Mouse (Mus musculus) lung, postnatal 0 days (tissue): ENCODE results near the gene Tpcn2. TPM values are rescaled to one million over a fixed set of nuclear protein-coding genes. Genes with fewer than 3 reads are reported as not detected.
A peak's percentile ranks its signal among the peaks of the same experiment; 100 is the strongest.

Experiments used
- ATAC-seq: fragments of 200-750 bp; cut with Nextera tagmentation; 2 replicates; pipeline ENCODE4 v1.8.0; 2017; ENCODE audit warnings: moderate library complexity
- DNase-seq: peaks from one replicate; pipeline ENCODE4 v3.0.0-alpha.2; 2016; ENCODE audit warnings: low spot score
- H3K27ac ChIP-seq: fragments of 300-500 bp; sonication (generic); 2 replicates; pipeline ENCODE4 v1.5.1; 2014; ENCODE audit warnings: antibody characterized with exemption, mild to moderate bottlenecking, low read length, mixed read lengths
- H3K27me3 ChIP-seq: fragments of 300-500 bp; sonication (generic); replicated peaks from 2 replicates; pipeline ENCODE4 v1.6.1; 2014; ENCODE audit warnings: low read length, mixed read lengths; ENCODE audit not compliant: insufficient read depth
- H3K36me3 ChIP-seq: fragments of 300-500 bp; sonication (generic); 2 replicates; pipeline ENCODE4 v1.6.1; 2014; ENCODE audit warnings: low read length, mixed read lengths; ENCODE audit not compliant: insufficient read depth
- H3K4me1 ChIP-seq: fragments of 300-500 bp; sonication (generic); 2 replicates; pipeline ENCODE4 v1.6.1; 2014; ENCODE audit warnings: antibody characterized with exemption, low read depth, low read length, mixed read lengths; ENCODE audit not compliant: insufficient read depth
- H3K4me2 ChIP-seq: fragments of 300-500 bp; sonication (generic); replicated peaks from 2 replicates; pipeline ENCODE4 v1.6.1; 2014; ENCODE audit warnings: low read depth, mild to moderate bottlenecking, low read length, moderate library complexity, mixed read lengths
- H3K4me3 ChIP-seq: fragments of 300-500 bp; sonication (generic); 2 replicates; pipeline ENCODE4 v1.5.1; 2014; ENCODE audit warnings: low read depth, low read length
- H3K9ac ChIP-seq: fragments of 300-500 bp; sonication (generic); replicated peaks from 2 replicates; pipeline ENCODE4 v1.6.1; 2014; ENCODE audit warnings: low read depth, mild to moderate bottlenecking
- H3K9me3 ChIP-seq: fragments of 300-500 bp; sonication (generic); 2 replicates; pipeline ENCODE4 v1.6.1; 2016; ENCODE audit warnings: low read length, mixed read lengths
- CTCF ChIP-seq: IDR thresholded peaks from 2 replicates; pipeline ENCODE4 v1.5.1; 2016; ENCODE audit warnings: antibody characterized with exemption, mild to moderate bottlenecking
- EP300 ChIP-seq: IDR thresholded peaks from 2 replicates; pipeline ENCODE4 v1.6.1; 2016; ENCODE audit warnings: antibody characterized with exemption, mild to moderate bottlenecking, control low read depth
- WGBS: fragments of 180-500 bp; shearing (Covaris S2); extraction: QIAGEN DNeasy Blood & Tissue Kit; methylation state at CpG from one replicate; pipeline ENCODE4 v1.1.7; 2014; 5-methylcytosine and 5-hydroxymethylcytosine counted together
- polyA plus RNA-seq: library from polyadenylated mRNA; unstranded; fragments of >200 nt; fragmentation: Nextera tagmentation; extraction: Ambion mirVana; gene quantifications from 2 replicates; pipeline ENCODE4 v1.2.1, GENCODE M21; 2015

Tpcn2 gene
- polyA plus RNA-seq, 1 experiment from 2014 or later, result 22.7 TPM

GRCm38 (mm10) chr7:145211680-145212659 is 71.8 kb downstream of the Tpcn2 start:
- TF ChIP-seq CTCF, result no peak
- no peak for TF ChIP-seq EP300
- Histone ChIP-seq H3K9ac (no peak overlapping the region), H3K4me1 (peaks cover under 1% of the 10 kb centered on the region; the same call in 1 of the 2 replicates), H3K9me3 (no peaks in the 10 kb centered on the region), H3K36me3 (no peaks in the 10 kb centered on the region), H3K4me2 (no peak overlapping the region), H3K27ac (no peak overlapping the region), H3K27me3 (no peaks in the 10 kb centered on the region), H3K4me3 (no peak overlapping the region)
- ATAC-seq, result no peak
- 26% methylated on average over 14 of the region's 14 CpGs for whole genome bisulfite sequencing
- DNase-seq, result no peak

DNA sequence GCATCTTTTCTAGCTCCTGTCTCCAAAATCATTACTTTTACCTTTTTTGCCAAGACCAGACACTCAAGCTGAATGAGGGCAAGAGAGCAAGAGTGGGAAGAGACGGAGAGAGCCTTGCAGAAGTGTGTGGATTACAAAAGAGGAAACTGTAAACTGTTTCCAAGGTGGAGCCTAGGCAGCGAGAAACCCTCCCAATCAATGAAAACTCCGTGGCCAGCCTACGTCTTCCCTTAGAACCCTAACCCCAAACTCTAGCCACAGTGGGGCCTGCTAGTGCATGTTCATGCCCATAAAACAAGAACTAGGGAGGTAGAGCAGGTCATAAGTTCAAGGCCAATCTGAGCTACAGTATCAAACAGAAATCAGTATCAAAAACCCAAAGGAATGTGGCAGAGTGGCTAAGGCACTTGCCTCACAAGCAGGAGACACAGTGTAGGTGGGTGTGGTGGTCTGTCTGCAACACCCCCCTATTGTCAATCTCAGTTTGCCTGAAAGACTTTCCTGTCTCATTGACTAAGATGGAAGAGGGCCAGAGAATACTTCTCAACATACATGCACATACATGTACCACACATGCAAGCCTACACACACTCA is 73.2 kb downstream of the Tpcn2 start:
- WGBS, result 69% methylated on average over 4 of the region's 4 CpGs

DNA sequence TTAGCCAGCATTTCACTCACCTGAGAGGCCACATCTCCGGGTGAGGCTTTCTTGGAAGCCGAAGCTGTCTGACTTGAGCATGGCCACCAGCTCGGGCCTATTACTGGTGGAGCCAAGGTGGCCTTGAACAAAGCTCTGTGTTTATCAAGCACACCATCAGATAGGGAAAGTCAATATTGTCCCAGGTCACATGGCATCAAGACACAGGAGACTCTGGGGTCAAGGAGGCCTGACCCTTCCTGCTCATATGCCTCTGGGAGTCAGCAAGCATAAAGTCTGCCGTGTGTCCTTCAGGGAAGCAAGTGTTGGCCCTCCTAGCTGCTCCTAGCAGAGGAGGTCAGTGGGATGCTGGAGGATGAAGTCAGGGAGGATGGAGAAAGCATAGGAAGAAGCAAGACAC is 75.8 kb downstream of the Tpcn2 start, which contains the start of gene 1810010D01Rik:
Gene 1810010D01Rik, minus strand, starts transcription at position 114 of the 400 bp plus-strand sequence.
- 47% methylated on average over 4 of the region's 4 CpGs for WGBS
- H3K27me3 ChIP-seq, result no peaks in the 10 kb centered on the region
- DNase-seq (no peak), ATAC-seq (no peak)
- H3K4me1 ChIP-seq, result peaks cover 8% of the 10 kb centered on the region
- no peaks in the 10 kb centered on the region for H3K36me3 ChIP-seq
- TF ChIP-seq EP300 (no peak), CTCF (no peak)
- H3K27ac ChIP-seq, result no peak within 1 kb of the TSS
- H3K4me3 ChIP-seq, result no peak within 1 kb of the TSS
- H3K4me2 ChIP-seq, result no peak within 1 kb of the TSS
- no peak within 1 kb of the TSS for H3K9ac ChIP-seq
- no peaks in the 10 kb centered on the region for H3K9me3 ChIP-seq

More for the DNA sequence above, 73.2 kb downstream of the Tpcn2 start:
- no peaks in the 10 kb centered on the region for H3K27me3 ChIP-seq
- no peak for ATAC-seq
- no peak overlapping the region for H3K4me3 ChIP-seq
- H3K9ac ChIP-seq, result no peak overlapping the region
- H3K4me2 ChIP-seq, result no peak overlapping the region
- no peaks in the 10 kb centered on the region for H3K36me3 ChIP-seq
- no peaks in the 10 kb centered on the region for H3K9me3 ChIP-seq
- peaks cover 8% of the 10 kb centered on the region for H3K4me1 ChIP-seq
- no peak overlapping the region for H3K27ac ChIP-seq
- TF ChIP-seq EP300 (no peak), CTCF (no peak)
- DNase-seq, result no peak

DNA sequence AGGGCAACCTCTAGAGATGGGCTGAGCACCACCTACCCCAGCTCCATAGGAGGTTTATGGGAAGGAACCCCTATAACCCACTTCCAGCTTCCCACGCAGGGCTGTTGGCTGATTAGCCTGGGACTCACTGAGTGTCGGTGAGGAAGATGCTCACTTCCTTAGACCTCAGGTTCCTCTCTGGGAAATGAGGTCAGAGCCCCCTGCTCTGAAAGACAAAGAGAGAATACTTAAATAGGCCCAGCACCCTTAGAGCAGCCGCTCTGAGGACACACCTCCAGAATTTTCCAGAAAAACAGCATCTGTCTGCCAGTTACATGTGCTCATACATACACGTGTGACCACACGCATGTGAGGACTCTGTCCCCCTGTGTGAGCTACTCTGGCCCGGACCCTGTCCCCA is 77.0 kb downstream of the Tpcn2 start:
- Histone ChIP-seq H3K9ac (peak overlapping the region; percentile 54; the same call in 1 of the 2 replicates), H3K27ac (0 out of 2 replicates have a peak overlapping the region, but pooled peaks have one; percentile 62), H3K36me3 (no peaks in the 10 kb centered on the region), H3K4me3 (peak overlapping the region; percentile 5; the same call in 1 of the 2 replicates), H3K27me3 (no peaks in the 10 kb centered on the region), H3K9me3 (no peaks in the 10 kb centered on the region), H3K4me2 (peak overlapping the region; percentile 54), H3K4me1 (peaks cover 8% of the 10 kb centered on the region)
- 60% methylated on average over 6 of the region's 6 CpGs for WGBS
- DNase-seq (no peak), ATAC-seq (peak; percentile 18)
- no peak for TF ChIP-seq EP300
- no peak for TF ChIP-seq CTCF

DNA sequence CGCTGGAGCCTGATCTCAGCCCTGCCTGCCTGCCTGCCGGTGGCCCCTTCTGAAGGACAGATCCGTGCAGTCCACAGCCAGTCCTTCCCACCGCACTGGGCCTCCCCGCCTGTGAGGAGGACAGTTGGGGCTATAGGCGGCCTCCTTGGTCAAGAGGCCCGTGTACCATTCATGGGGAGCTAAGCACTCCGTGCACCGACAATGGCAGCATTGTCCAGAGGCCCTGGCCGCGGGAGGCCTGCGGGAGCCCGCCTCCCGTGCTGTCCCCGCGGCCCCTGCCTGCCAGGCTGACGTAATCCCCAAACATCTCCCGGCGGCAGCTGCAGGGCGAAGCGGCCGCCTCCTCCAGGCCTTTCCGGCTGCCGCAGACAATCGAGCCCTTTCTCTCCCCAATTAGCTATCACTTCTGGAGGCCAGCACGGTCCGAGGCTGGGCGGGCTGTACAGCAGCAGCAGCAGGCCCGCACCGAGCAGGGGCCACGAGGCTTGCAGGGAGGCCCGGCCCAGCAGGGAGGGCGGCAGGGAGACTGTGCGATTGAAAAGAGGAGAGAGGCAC is 77.7 kb downstream of the Tpcn2 start:
- H3K4me1 ChIP-seq, result peaks cover 8% of the 10 kb centered on the region
- TF ChIP-seq CTCF, result peak; percentile 36; the same call in 1 of the 2 replicates
- no peak for TF ChIP-seq EP300
- no peaks in the 10 kb centered on the region for H3K9me3 ChIP-seq
- H3K27me3 ChIP-seq, result no peaks in the 10 kb centered on the region
- H3K4me2 ChIP-seq, result peak overlapping the region; percentile 54
- H3K27ac ChIP-seq, result peak overlapping the region; percentile 62; the same call in 1 of the 2 replicates
- ATAC-seq, result peak; percentile 90
- WGBS, result 5% methylated on average over 31 of the region's 34 CpGs
- DNase-seq, result peak; percentile 86
- no peaks in the 10 kb centered on the region for H3K36me3 ChIP-seq
- peak overlapping the region; percentile 54 for H3K9ac ChIP-seq
- H3K4me3 ChIP-seq, result peak overlapping the region; percentile 5; the same call in 1 of the 2 replicates
